Mouse (Mus musculus) testis, adult 2 months (tissue): ENCODE results near the gene Ankrd22.

Source experiments
- CTCF ChIP-seq: fragments of 200-500 bp; IDR thresholded peaks from 2 replicates; pipeline ENCODE4 v1.5.1; 2012; ENCODE audit warnings: low read depth, mild to moderate bottlenecking, inconsistent platforms, low read length, moderate library complexity; ENCODE audit not compliant: control insufficient read depth, insufficient read depth, insufficient replicate concordance
- POLR2A ChIP-seq: fragments of 200-500 bp; IDR thresholded peaks from 2 replicates; pipeline ENCODE4 v1.6.1; 2012; ENCODE audit warnings: low read depth, mild to moderate bottlenecking, inconsistent platforms, low read length, moderate library complexity; ENCODE audit not compliant: control insufficient read depth

DNA sequence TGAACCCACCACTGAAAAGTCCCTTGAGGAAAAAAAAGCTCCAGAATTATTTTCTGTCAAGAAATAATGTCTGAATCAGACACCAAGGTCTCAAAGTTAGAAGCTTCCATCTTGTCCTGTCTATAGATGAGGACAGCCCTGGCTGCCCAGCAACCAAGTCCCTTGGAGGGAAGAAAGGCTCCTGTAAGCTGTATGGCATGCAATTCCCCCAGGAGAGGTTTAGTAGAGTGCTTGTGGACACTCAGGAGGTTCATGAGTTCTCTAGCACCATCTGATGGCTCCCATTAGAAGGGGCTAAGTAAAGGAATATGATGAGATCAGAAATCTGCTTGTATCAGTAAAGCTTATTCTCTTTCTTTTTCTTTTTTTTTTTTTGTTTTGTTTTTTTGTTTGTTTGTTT lies 3.3 kb upstream of the Ankrd22 start:
- TF ChIP-seq POLR2A: no peak
- TF ChIP-seq CTCF: no peak
